Mouse (Mus musculus) adrenal gland, adult 2 months (tissue): ENCODE measurements around the gene Oaz1. TPM values are rescaled to one million over a fixed set of nuclear protein-coding genes. Genes with fewer than 3 reads are reported as not detected.
A peak's percentile ranks its signal among the peaks of the same experiment; 100 is the strongest.

Experiments
- DNase-seq: peaks from one replicate; pipeline ENCODE4 v3.0.0; 2021
- long read RNA-seq: library from polyadenylated mRNA; stranded (forward); transcript quantifications from one replicate; pipeline ENCODE4 v2.0.0, GENCODE M21; 2021
- polyA plus RNA-seq: library from polyadenylated mRNA; depleted of rRNA; stranded (reverse); fragments of >200 nt; gene quantifications from 2 replicates; pipeline ENCODE4 v1.2.3, GENCODE M21; 2012; rRNA removed
- total RNA-seq, 2 experiments: library from RNA; stranded (reverse); gene quantifications; 2 replicates each; pipeline ENCODE4 v1.2.3; 2021

Gene Oaz1
- 100 to 1,000 TPM; 780 to 923 TPM for total RNA-seq
- polyA plus RNA-seq: 1,168 and 1,414 TPM in 2 replicates
- long read RNA-seq, partial matches to known transcripts: 15 of 1,344 reads
- long read RNA-seq, other reads (novel, unspliced or antisense): 1,328 of 1,344 reads

GRCm38 (mm10) chr10:80826151-80827062 lies at the start of gene Oaz1:
Gene Oaz1, plus strand, starts transcription at chr10:80826656.
- peak; percentile 99 for DNase-seq

GRCm38 (mm10) chr10:80777123-80777522 lies 49.3 kb upstream of the Oaz1 start:
- no peak for DNase-seq

- DNase-seq: peak; percentile 84
Observed at GRCm38 (mm10) chr10:80779565-80779964, 46.9 kb upstream of the Oaz1 start.

GRCm38 (mm10) chr10:80784302-80784701 lies 42.2 kb upstream of the Oaz1 start:
- no peak for DNase-seq

GRCm38 (mm10) chr10:80784871-80785270 lies 41.6 kb upstream of the Oaz1 start:
- DNase-seq: no peak

GRCm38 (mm10) chr10:80785963-80786362 lies 40.5 kb upstream of the Oaz1 start:
- DNase-seq: no peak

GRCm38 (mm10) chr10:80787517-80787916 lies 38.9 kb upstream of the Oaz1 start:
- DNase-seq: no peak

GRCm38 (mm10) chr10:80790761-80791404 lies 35.6 kb upstream of the Oaz1 start:
- peak; percentile 73 for DNase-seq

GRCm38 (mm10) chr10:80791476-80792174 lies 34.8 kb upstream of the Oaz1 start:
- no peak for DNase-seq

GRCm38 (mm10) chr10:80792175-80793032 lies 34.1 kb upstream of the Oaz1 start:
- DNase-seq: no peak

- peak; percentile 48 for DNase-seq
Observed at GRCm38 (mm10) chr10:80793033-80793784, 33.2 kb upstream of the Oaz1 start.

GRCm38 (mm10) chr10:80793803-80794202 lies 32.7 kb upstream of the Oaz1 start:
- DNase-seq: no peak

- DNase-seq: no peak
Observed at GRCm38 (mm10) chr10:80794750-80795149, 31.7 kb upstream of the Oaz1 start.

GRCm38 (mm10) chr10:80796307-80796848 lies 30.1 kb upstream of the Oaz1 start:
- no peak for DNase-seq

GRCm38 (mm10) chr10:80797186-80798149 lies 29.0 kb upstream of the Oaz1 start:
- DNase-seq: no peak

GRCm38 (mm10) chr10:80798150-80799006 lies 28.1 kb upstream of the Oaz1 start, which contains the start of the genes Sf3a2 and Plekhj1:
Gene Sf3a2, plus strand, starts transcription at chr10:80798198.
Gene Plekhj1, minus strand, starts transcription at chr10:80798626.
- peak; percentile 96 for DNase-seq

GRCm38 (mm10) chr10:80799070-80799566 lies 27.3 kb upstream of the Oaz1 start:
- no peak for DNase-seq
